Mouse (Mus musculus): Measurements from ENCODE around the gene Nmd3.

The Nmd3 gene

DNA sequence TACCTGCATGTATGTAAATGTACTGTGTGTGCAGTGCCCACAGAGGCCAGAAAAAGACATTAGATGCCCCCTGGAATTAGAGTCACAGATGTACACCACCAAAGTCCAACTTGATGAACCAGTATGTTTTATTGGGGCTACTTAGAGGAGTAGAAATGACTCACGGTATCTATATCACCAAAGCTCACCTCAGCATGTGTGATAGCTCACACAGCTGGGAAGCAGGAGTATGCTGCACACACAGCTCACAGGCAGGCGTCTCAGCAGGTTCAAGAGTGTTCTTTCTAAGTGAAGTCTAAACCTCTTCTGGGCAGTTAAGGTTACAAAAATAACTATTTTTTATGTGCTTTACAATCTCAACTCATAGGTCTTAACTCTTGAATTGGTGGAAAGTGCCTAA is 12.2 kb downstream of the Nmd3 start:
- Histone ChIP-seq H3K36me3 (ENCODE audit: control insufficient read depth, insufficient read depth, low read length, poor library complexity, severe bottlenecking) (0 out of 2 replicates have a peak, but pooled peaks cover 17% of the 10 kb centered on the region), H3K27me3 (ENCODE audit: control insufficient read depth, insufficient read depth, low read length, poor library complexity, severe bottlenecking) (no peaks in the 10 kb centered on the region)
- DNase-seq (ENCODE audit: low read depth, low spot score), result no peak

DNA sequence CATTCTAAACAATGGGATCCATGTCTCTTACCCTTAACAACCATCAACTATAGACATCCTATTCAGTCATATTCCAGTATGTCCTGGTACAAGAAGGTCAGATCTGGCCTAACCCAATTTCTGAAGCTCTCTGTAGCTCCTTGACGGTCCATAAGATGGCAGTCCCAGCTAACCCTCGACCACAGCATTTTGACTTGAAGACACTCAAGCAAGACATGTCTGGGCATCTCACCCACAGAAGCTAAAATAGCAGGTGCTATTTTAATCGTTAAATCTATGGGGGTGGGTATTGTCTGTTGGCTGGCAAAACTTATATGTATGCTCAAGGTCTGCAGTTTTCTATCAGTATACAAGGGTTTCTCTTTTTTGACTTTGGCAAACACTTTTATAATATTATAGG is 33.4 kb downstream of the Nmd3 start:
- no peaks in the 10 kb centered on the region for H3K27me3 ChIP-seq (ENCODE audit: control insufficient read depth, insufficient read depth, low read length, poor library complexity, severe bottlenecking)
- no peak for DNase-seq (ENCODE audit: low read depth, low spot score)
- peaks cover 8% of the 10 kb centered on the region; the same call in 1 of the 2 replicates for H3K36me3 ChIP-seq (ENCODE audit: control insufficient read depth, insufficient read depth, low read length, poor library complexity, severe bottlenecking)

DNA sequence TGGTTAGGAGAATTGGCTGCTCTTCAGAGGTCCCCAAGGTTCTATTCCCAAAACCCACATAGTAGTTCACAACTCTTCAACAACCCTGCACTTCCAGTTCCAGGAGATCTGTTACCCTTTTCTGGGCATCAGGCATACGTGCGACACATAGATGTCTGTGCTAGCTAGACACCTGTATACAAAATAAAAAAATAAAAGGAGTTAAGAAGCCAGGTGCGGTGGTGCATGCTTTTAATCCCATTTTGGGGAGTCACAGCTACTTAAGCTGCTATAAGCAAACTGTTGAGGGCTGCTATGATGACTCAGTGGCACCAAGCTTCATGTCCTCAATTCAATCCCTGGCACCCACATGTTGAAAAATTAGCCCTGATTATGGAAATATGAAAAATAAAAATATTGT is 34.2 kb downstream of the Nmd3 start:
- DNase-seq (ENCODE audit: low read depth, low spot score), result no peak
- peaks cover 8% of the 10 kb centered on the region; the same call in 1 of the 2 replicates for H3K36me3 ChIP-seq (ENCODE audit: control insufficient read depth, insufficient read depth, low read length, poor library complexity, severe bottlenecking)
- H3K27me3 ChIP-seq (ENCODE audit: control insufficient read depth, insufficient read depth, low read length, poor library complexity, severe bottlenecking), result no peaks in the 10 kb centered on the region

- peak; percentile 71 for DNase-seq (ENCODE audit: low read depth, low spot score)
- no peaks in the 10 kb centered on the region for H3K27me3 ChIP-seq (ENCODE audit: control insufficient read depth, insufficient read depth, low read length, poor library complexity, severe bottlenecking)
- H3K36me3 ChIP-seq (ENCODE audit: control insufficient read depth, insufficient read depth, low read length, poor library complexity, severe bottlenecking), result peaks cover 8% of the 10 kb centered on the region; the same call in 1 of the 2 replicates
Measured at GRCm38 (mm10) chr3:69756499-69756898, 34.7 kb downstream of the Nmd3 start.

DNA sequence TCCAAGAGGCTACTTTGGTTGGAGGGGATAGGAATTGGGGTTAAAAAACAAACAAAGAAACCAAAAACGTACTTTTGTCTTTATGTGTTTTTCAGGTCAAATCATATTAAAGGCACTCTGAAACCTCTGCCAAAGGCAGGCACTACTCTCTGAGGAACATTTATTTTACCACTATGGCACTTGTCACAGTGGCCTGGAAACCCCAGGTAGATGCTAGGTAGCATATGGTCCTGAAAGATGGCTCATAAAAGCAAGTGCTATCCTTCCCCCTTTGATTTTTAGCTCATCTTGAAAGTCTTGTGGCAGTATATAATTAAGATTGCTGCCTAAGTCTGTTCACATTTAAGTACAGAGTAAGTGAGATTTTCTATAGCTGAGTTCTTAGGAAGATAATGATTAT is 35.7 kb downstream of the Nmd3 start:
- Histone ChIP-seq H3K36me3 (ENCODE audit: control insufficient read depth, insufficient read depth, low read length, poor library complexity, severe bottlenecking) (peaks cover 8% of the 10 kb centered on the region), H3K27me3 (ENCODE audit: control insufficient read depth, insufficient read depth, low read length, poor library complexity, severe bottlenecking) (no peaks in the 10 kb centered on the region)
- DNase-seq (ENCODE audit: low read depth, low spot score), result no peak

DNA sequence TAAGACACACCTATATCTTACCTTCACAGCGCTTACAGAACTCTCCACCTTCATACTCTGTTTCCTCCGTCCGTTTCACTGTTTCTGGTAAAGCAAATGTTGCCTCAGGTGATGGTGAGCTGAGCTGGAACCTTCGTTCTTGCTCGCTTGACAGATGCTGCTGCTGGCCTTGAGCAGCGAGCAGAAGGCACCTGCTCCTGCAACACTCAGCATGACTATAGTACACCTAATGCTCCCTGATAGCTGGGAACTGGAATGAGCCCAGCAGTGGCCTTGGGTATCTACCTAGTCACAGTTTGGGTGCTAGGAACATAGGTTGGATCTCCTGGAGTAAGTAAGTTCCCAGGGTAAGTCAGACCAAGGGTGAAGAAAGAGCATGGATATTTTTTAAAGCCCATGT is 38.3 kb downstream of the Nmd3 start:
- DNase-seq (ENCODE audit: low read depth, low spot score), result no peak
- Histone ChIP-seq H3K27me3 (ENCODE audit: control insufficient read depth, insufficient read depth, low read length, poor library complexity, severe bottlenecking) (no peaks in the 10 kb centered on the region), H3K36me3 (ENCODE audit: control insufficient read depth, insufficient read depth, low read length, poor library complexity, severe bottlenecking) (peaks cover 4% of the 10 kb centered on the region)

GRCm38 (mm10) chr3:69761195-69761594 is 39.4 kb downstream of the Nmd3 start:
- H3K36me3 ChIP-seq (ENCODE audit: control insufficient read depth, insufficient read depth, low read length, poor library complexity, severe bottlenecking), result peaks cover 3% of the 10 kb centered on the region
- no peak for DNase-seq (ENCODE audit: low read depth, low spot score)
- H3K27me3 ChIP-seq (ENCODE audit: control insufficient read depth, insufficient read depth, low read length, poor library complexity, severe bottlenecking), result no peaks in the 10 kb centered on the region

DNA sequence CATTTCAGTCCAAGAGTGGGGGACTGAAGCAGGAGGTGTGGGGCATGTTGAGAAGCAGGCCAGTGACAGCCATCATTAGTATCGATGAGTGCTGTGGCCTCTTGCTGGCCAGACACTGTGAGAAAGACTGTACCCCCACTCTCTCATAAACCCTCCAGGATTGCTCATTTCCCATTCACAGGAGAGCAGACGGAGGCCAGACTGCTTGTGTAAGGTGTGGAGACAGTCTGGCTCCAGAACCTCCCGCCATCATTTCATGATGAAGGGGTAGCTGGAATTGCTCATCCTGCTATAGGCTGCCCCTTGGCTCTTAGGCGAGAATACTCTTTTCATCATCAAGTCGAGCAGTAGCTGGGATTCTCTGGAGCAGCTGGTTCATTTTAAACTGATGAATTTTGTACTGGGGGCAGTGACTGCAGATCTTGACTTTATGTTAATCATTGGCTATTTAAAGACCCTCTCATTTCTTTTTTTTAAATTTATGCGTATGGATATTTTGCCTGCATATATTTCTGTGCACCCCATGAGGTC is 41.1 kb downstream of the Nmd3 start:
- Histone ChIP-seq H3K36me3 (ENCODE audit: control insufficient read depth, insufficient read depth, low read length, poor library complexity, severe bottlenecking) (peaks cover 3% of the 10 kb centered on the region), H3K27me3 (ENCODE audit: control insufficient read depth, insufficient read depth, low read length, poor library complexity, severe bottlenecking) (no peaks in the 10 kb centered on the region)
- no peak for DNase-seq (ENCODE audit: low read depth, low spot score)

DNA sequence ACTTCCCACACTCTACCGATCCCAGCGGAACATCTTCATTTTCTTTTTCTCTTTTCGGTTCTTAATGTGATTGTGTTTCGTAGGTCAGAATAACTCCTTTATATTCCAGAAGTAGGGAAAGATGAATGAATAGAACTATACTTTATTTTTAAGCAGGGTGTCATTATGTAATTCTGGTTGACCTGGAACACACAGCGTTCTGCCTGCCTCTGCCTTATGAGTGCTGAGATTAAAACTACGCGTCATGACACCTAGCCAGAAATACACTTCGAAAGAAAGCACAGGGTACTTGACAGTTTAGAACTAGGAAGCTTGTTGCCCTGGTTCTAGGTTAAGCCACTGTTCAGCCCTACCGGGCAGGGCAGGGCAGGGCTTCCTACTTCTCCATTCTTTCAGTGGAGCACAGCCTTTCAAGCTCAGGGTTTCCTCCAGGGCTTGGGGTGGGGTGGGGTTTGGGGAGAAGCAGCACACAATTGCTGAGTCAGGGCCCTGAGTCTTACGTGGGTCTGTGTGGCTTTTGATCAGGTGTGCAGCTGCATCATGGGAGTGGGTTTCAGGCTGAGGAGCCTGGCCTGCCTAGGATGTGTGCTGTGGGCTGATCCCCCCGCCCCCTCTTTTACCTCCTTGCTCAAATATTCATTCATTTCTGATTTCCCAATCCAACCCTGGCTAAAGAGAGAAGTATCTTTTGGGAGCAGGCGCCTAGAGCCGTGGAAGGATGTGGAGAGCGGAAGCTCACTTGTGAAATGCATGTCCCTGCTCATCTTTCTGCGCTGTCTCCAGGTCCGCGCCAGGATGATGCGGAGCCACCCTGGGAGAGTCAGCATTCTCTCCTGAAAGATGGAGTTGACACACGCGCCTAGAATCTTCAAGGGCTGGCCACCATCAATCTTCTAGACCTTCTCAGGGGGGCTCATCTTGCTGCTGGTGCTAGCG is 42.1 kb downstream of the Nmd3 start:
- H3K36me3 ChIP-seq (ENCODE audit: control insufficient read depth, insufficient read depth, low read length, poor library complexity, severe bottlenecking), result peaks cover 1% of the 10 kb centered on the region; the same call in 1 of the 2 replicates
- no peaks in the 10 kb centered on the region for H3K27me3 ChIP-seq (ENCODE audit: control insufficient read depth, insufficient read depth, low read length, poor library complexity, severe bottlenecking)
- no peak for DNase-seq (ENCODE audit: low read depth, low spot score)

DNA sequence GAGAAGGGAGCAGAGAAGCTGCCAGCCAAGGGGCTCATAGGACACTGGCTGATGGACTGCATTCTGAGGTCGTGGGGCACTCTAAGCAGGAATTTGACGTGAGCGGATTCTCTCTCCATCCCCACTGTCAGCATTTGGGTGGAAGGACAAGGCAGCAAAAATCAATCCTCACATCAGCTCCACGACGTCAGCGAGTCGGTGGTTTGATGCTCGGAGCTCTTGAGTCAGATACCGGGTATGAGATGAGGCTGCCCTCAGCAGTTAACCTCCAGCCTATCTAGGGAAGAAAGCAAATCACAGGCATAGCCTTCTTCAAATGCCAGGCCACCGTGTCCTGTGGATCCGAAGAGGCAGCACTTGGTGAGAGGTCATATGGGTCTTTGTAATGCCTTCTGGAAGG is 43.4 kb downstream of the Nmd3 start:
- no peak for DNase-seq (ENCODE audit: low read depth, low spot score)
- H3K36me3 ChIP-seq (ENCODE audit: control insufficient read depth, insufficient read depth, low read length, poor library complexity, severe bottlenecking), result peaks cover 1% of the 10 kb centered on the region; the same call in 1 of the 2 replicates
- no peaks in the 10 kb centered on the region for H3K27me3 ChIP-seq (ENCODE audit: control insufficient read depth, insufficient read depth, low read length, poor library complexity, severe bottlenecking)

DNA sequence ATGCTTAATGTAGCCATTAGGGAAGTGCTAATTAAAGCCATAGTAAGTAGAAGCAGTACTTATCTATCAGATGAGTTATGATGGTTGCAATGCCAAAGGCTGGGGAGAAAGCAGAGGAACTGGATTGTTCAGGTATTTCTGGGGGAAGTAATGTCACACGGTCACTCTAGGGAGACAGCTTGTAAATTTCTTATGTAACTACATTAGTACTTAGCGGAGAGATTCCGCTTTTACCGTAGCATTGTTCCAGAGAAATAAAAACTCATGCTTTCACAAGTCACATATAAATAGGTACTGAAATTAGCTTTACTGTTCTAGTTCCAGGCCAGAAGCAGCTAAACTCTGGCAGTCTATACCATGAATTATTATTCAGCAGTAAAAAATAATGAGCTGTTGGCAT is 47.4 kb downstream of the Nmd3 start:
- Histone ChIP-seq H3K36me3 (ENCODE audit: control insufficient read depth, insufficient read depth, low read length, poor library complexity, severe bottlenecking) (no peaks in the 10 kb centered on the region), H3K27me3 (ENCODE audit: control insufficient read depth, insufficient read depth, low read length, poor library complexity, severe bottlenecking) (no peaks in the 10 kb centered on the region)
- DNase-seq (ENCODE audit: low read depth, low spot score), result no peak

DNA sequence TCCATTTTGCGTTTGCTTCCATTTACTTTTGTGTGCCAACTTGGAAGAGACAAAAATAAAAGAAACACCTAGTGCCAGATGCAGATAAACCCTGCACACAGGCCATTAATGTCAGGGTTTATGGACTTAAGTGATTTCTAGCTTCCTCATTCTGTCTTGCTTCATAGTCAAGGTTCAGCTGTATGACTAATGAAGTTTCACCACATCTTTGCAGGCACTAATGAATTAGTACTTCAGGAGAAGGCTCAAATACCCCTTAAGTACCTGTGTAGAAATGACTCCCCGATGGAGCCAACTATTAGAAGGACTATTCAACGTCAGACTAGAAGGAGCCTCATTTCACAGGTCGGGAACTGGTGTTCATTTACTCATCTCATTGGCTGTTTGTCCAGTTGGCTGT is 51.6 kb downstream of the Nmd3 start:
- Histone ChIP-seq H3K27me3 (ENCODE audit: control insufficient read depth, insufficient read depth, low read length, poor library complexity, severe bottlenecking) (no peaks in the 10 kb centered on the region), H3K36me3 (ENCODE audit: control insufficient read depth, insufficient read depth, low read length, poor library complexity, severe bottlenecking) (no peaks in the 10 kb centered on the region)
- no peak for DNase-seq (ENCODE audit: low read depth, low spot score)

DNA sequence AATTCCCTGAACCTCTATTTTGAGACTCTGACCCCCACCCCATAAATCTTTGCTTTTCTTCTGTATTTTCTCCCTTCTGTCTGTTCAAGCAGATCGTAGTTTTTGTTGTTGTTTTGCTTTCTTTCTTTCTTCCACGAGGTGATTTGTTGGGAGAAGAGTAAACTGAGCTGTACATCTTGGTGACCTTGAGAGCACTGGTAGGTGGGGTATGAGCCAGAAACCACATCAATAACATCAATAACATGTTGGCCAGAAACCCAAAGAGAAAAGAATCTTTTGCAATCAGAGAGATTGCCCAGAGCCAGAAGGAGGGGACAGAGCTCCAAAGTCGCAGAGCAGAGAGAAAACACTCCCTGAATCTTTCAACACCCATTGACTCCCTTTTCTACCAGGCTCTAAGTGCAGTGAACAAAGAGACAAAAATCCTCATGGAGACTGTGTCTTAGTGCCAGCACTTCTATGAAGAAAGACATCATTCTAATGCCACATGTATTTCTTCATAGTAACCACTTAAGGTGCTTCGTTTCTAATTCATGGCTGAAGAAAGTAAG is 57.5 kb downstream of the Nmd3 start:
- DNase-seq (ENCODE audit: low read depth, low spot score), result no peak
- H3K36me3 ChIP-seq (ENCODE audit: control insufficient read depth, insufficient read depth, low read length, poor library complexity, severe bottlenecking), result no peaks in the 10 kb centered on the region
- H3K27me3 ChIP-seq (ENCODE audit: control insufficient read depth, insufficient read depth, low read length, poor library complexity, severe bottlenecking), result no peaks in the 10 kb centered on the region

DNA sequence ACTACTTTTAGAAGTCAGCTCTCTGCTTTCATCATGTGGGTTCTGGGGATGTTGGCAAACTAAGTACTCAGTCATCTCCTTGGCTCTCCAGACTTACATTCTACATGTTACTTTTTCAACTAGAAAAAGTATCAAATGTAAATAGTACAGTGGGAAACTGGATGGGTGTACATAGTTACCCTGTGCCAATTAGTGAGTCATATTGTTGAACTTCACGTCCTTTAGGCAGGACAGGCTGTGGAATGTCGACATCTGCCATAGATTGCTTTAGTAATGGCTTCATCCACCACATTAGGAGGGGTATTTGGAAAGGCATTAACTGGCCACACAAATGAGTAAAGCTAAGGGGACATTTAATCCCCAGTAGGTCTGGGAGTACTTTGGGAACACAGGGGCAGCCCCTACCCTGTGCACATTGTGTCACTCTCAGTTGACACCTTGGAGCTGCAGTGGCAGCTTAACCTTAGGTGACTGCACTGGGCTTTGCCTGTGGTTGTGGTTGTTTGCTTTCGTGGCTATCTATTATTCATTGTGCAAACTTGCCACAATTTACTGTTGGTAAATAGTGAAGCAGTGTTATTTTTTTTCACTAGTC is 71.1 kb downstream of the Nmd3 start:
- Histone ChIP-seq H3K27me3 (ENCODE audit: control insufficient read depth, insufficient read depth, low read length, poor library complexity, severe bottlenecking) (no peaks in the 10 kb centered on the region), H3K36me3 (ENCODE audit: control insufficient read depth, insufficient read depth, low read length, poor library complexity, severe bottlenecking) (no peaks in the 10 kb centered on the region)
- DNase-seq (ENCODE audit: low read depth, low spot score), result no peak

- H3K36me3 ChIP-seq (ENCODE audit: control insufficient read depth, insufficient read depth, low read length, poor library complexity, severe bottlenecking), result no peaks in the 10 kb centered on the region
- no peaks in the 10 kb centered on the region for H3K27me3 ChIP-seq (ENCODE audit: control insufficient read depth, insufficient read depth, low read length, poor library complexity, severe bottlenecking)
- DNase-seq (ENCODE audit: low read depth, low spot score), result no peak
Measured at GRCm38 (mm10) chr3:69797533-69797932, 75.7 kb downstream of the Nmd3 start.
